Mouse (Mus musculus): ENCODE measurements around the gene Cdh13.

The Cdh13 gene

GRCm38 (mm10) chr8:119281761-119282160, 998.2 kb downstream of the Cdh13 start:
- DNase-seq = peak in 1 of 2 experiments; percentile 8

GRCm38 (mm10) chr8:119284516-119284915, 1001.0 kb downstream of the Cdh13 start:
- DNase-seq = no peak

- no peak for DNase-seq
Measured at GRCm38 (mm10) chr8:119284920-119285319, 1001.4 kb downstream of the Cdh13 start.

- DNase-seq = no peak
Measured at GRCm38 (mm10) chr8:119295477-119295876, 1011.9 kb downstream of the Cdh13 start.

- DNase-seq = peak in 1 of 2 experiments; percentile 21
Measured at GRCm38 (mm10) chr8:119297752-119298151, 1014.2 kb downstream of the Cdh13 start.

GRCm38 (mm10) chr8:119300335-119300734, 1016.8 kb downstream of the Cdh13 start:
- no peak for DNase-seq

GRCm38 (mm10) chr8:119304196-119304595, 1020.7 kb downstream of the Cdh13 start:
- DNase-seq = no peak

- DNase-seq = peak in 1 of 2 experiments; percentile 48
Measured at GRCm38 (mm10) chr8:119311412-119311811, 1027.9 kb downstream of the Cdh13 start.

GRCm38 (mm10) chr8:119323215-119323614, 1039.7 kb downstream of the Cdh13 start:
- no peak for DNase-seq

GRCm38 (mm10) chr8:119339546-119339945, 1056.0 kb downstream of the Cdh13 start:
- peak; percentile 29 to 64 for DNase-seq

- no peak for DNase-seq
Measured at GRCm38 (mm10) chr8:119343606-119344005, 1060.1 kb downstream of the Cdh13 start.

- peak; percentile 98 for DNase-seq
Measured at GRCm38 (mm10) chr8:119344190-119344856, 1060.8 kb downstream of the Cdh13 start, which contains the start of gene Hsbp1. Hsbp1 (plus strand) TSS chr8:119344488.

GRCm38 (mm10) chr8:119345029-119345682, 1061.6 kb downstream of the Cdh13 start:
- peak in 1 of 2 experiments; percentile 6 for DNase-seq

GRCm38 (mm10) chr8:119345683-119346075, 1062.1 kb downstream of the Cdh13 start:
- DNase-seq = no peak

GRCm38 (mm10) chr8:119351647-119352046, 1068.1 kb downstream of the Cdh13 start:
- DNase-seq = no peak

GRCm38 (mm10) chr8:119352977-119353658, 1069.6 kb downstream of the Cdh13 start:
- DNase-seq = peak in 1 of 2 experiments; percentile 33

GRCm38 (mm10) chr8:119353659-119354023, 1070.1 kb downstream of the Cdh13 start:
- DNase-seq = peak in 1 of 2 experiments; percentile 23

- DNase-seq = peak in 1 of 2 experiments; percentile 19
Measured at GRCm38 (mm10) chr8:119356631-119357030, 1073.1 kb downstream of the Cdh13 start.

- DNase-seq = peak in 1 of 2 experiments; percentile 17
Measured at GRCm38 (mm10) chr8:119358175-119358574, 1074.6 kb downstream of the Cdh13 start.

- DNase-seq = peak; percentile 70 to 73
Measured at GRCm38 (mm10) chr8:119358836-119359235, 1075.3 kb downstream of the Cdh13 start.

- DNase-seq = no peak
Measured at GRCm38 (mm10) chr8:119360686-119361295, 1077.3 kb downstream of the Cdh13 start.
